Mouse (Mus musculus) forebrain, postnatal 0 days (tissue): ENCODE results near the gene Plpp1. TPM values are rescaled to one million over a fixed set of nuclear protein-coding genes. Genes with fewer than 3 reads are reported as not detected.
A peak's percentile ranks its signal among the peaks of the same experiment; 100 is the strongest.

Source experiments
- ATAC-seq: fragments of 200-750 bp; cut with Nextera tagmentation; 2 replicates; pipeline ENCODE4 v1.8.0; 2017; ENCODE audit warnings: mild to moderate bottlenecking, moderate library complexity
- DNase-seq: peaks from one replicate; pipeline ENCODE4 v3.0.0-alpha.2; 2015
- H3K27ac ChIP-seq: fragments of 300-500 bp; sonication (generic); 2 replicates; pipeline ENCODE4 v1.5.1; 2014; ENCODE audit warnings: low read depth, mild to moderate bottlenecking, antibody characterized with exemption, low read length, moderate library complexity, mixed read lengths
- H3K27me3 ChIP-seq: fragments of 300-500 bp; sonication (generic); 2 replicates; pipeline ENCODE4 v1.6.1; 2014; ENCODE audit warnings: mild to moderate bottlenecking, low read length, mixed read lengths; ENCODE audit not compliant: insufficient read depth
- H3K36me3 ChIP-seq: fragments of 300-500 bp; sonication (generic); 2 replicates; pipeline ENCODE4 v1.6.1; 2014; ENCODE audit warnings: mild to moderate bottlenecking, moderate library complexity; ENCODE audit not compliant: insufficient read depth
- H3K4me1 ChIP-seq: fragments of 300-500 bp; sonication (generic); 2 replicates; pipeline ENCODE4 v1.6.1; 2014; ENCODE audit warnings: antibody characterized with exemption; ENCODE audit not compliant: insufficient read depth
- H3K4me2 ChIP-seq: fragments of 300-500 bp; sonication (generic); 2 replicates; pipeline ENCODE4 v1.6.1; 2014; ENCODE audit warnings: low read depth, mild to moderate bottlenecking, moderate library complexity
- H3K4me3 ChIP-seq: fragments of 300-500 bp; sonication (generic); 2 replicates; pipeline ENCODE4 v1.5.1; 2014; ENCODE audit warnings: low read depth, low read length, mixed read lengths
- H3K9ac ChIP-seq: fragments of 300-500 bp; sonication (generic); 2 replicates; pipeline ENCODE4 v1.6.1; 2014; ENCODE audit warnings: mild to moderate bottlenecking
- H3K9me3 ChIP-seq: fragments of 300-500 bp; sonication (generic); 2 replicates; pipeline ENCODE4 v1.6.1; 2016; ENCODE audit warnings: low read length
- CTCF ChIP-seq: sonication (generic); IDR thresholded peaks from 2 replicates; pipeline ENCODE4 v1.5.1; 2016; ENCODE audit warnings: antibody characterized with exemption, control low read depth, low read depth
- WGBS: fragments of 180-500 bp; shearing (Covaris S2); extraction: QIAGEN DNeasy Blood & Tissue Kit; methylation state at CpG from one replicate; pipeline ENCODE4 v1.1.7; 2014; 5-methylcytosine and 5-hydroxymethylcytosine counted together
- polyA plus RNA-seq: library from polyadenylated mRNA; unstranded; fragments of >200 nt; fragmentation: Nextera tagmentation; extraction: Ambion mirVana; gene quantifications from 2 replicates; pipeline ENCODE4 v1.2.1, GENCODE M21; 2015
- total RNA-seq: library from RNA; depleted of rRNA; stranded (reverse); fragments of >200 nt; gene quantifications from 2 replicates; pipeline ENCODE4 v1.2.3, GENCODE M21; 2014

Gene Plpp1
- total and polyA plus RNA-seq, 2 experiments from 2014 or later, result 44.4 to 68.0 TPM

DNA sequence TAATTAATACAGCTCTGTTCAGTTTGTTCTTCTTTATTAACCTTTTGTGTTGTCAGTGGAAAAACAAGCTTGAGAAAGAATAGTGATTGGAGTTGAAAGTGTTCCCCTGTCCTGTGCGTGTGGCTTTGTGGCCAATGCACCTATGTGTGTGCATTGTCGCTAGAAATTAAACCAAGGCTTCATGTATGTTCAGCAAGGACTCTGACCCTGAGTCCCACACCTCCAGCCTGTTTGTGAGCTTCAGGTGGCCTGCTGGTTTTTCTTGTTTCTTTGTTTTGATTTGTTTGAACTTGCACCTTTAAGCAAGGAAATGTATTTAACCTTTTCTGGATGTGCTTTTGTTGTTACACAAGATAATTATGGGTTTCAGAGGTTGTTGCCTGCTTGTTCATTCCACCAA is 29.0 kb downstream of the Plpp1 start:
- no peak for ATAC-seq
- H3K4me2 ChIP-seq, result no peak overlapping the region
- no peaks in the 10 kb centered on the region for H3K9me3 ChIP-seq
- H3K4me3 ChIP-seq, result no peak overlapping the region
- no peak overlapping the region for H3K27ac ChIP-seq
- 89% methylated on average over 2 of the region's 2 CpGs for WGBS
- DNase-seq, result no peak
- no peaks in the 10 kb centered on the region for H3K27me3 ChIP-seq
- no peaks in the 10 kb centered on the region for H3K36me3 ChIP-seq
- no peaks in the 10 kb centered on the region for H3K4me1 ChIP-seq
- TF ChIP-seq CTCF, result no peak
- no peak overlapping the region for H3K9ac ChIP-seq

DNA sequence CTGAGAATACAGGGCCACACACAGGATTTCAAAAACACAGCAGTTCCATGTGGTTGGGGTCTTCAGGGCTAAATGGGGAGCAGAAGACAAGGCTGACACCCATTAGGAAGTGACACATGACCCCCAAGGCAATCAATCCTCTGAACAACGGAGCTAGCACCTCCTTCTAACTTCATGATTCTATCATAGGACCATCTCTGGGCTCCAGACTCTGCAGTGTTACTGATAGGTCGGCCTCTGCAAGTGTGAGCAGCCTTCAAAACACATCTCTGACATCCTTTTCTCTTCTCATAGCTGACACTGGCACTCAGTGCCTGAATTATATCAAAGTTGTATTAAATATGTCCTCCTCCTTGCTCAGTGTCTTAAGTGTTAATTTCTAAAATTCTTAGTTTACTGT is 32.0 kb downstream of the Plpp1 start:
- no peak for TF ChIP-seq CTCF
- no peak overlapping the region for H3K9ac ChIP-seq
- no peak for DNase-seq
- no peaks in the 10 kb centered on the region for H3K36me3 ChIP-seq
- WGBS, result 67% methylated on average over 2 of the region's 2 CpGs
- no peak overlapping the region for H3K4me2 ChIP-seq
- H3K27me3 ChIP-seq, result no peaks in the 10 kb centered on the region
- no peaks in the 10 kb centered on the region for H3K9me3 ChIP-seq
- H3K4me3 ChIP-seq, result no peak overlapping the region
- H3K27ac ChIP-seq, result no peak overlapping the region
- no peak for ATAC-seq
- no peaks in the 10 kb centered on the region for H3K4me1 ChIP-seq

DNA sequence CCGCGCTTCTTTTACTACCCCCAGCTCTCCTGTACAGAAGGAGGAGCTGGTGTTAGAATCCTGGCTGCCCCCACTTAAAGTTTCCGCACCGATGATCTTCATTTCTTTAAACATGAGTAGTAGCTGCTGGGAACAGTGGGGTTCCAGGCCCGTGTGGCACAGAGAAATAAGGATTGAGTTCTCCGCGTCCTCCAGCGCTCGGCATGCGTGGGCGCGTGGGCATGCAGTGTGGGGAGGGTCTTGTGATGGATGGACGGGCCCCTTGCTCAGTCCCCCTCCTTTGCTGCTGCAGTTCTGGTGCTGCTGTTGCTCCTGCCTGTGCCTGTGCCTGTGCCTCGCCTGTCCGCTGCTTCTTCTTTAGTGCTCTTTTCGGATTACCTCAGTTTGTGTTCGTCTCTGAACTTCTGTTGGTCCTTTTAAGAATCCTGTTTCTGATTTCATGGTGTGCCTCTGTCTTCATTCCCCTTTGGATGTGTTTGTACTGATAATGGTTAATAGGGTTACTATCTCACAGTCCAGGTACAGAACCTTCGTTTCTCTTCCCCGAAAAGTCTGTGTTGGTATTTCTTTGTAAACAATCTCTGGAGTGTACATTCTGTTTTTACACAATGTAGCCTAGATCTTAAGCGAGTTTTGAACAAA is 32.8 kb downstream of the Plpp1 start:
- 39% methylated on average over 20 of the region's 20 CpGs for WGBS
- TF ChIP-seq CTCF, result no peak
- ATAC-seq, result peak; percentile 32; the same call in 1 of the 2 replicates
- no peaks in the 10 kb centered on the region for H3K4me1 ChIP-seq
- H3K4me2 ChIP-seq, result peak overlapping the region; percentile 28; the same call in 1 of the 2 replicates
- no peak for DNase-seq
- H3K27ac ChIP-seq, result no peak overlapping the region
- H3K9ac ChIP-seq, result no peak overlapping the region
- H3K36me3 ChIP-seq, result no peaks in the 10 kb centered on the region
- no peak overlapping the region for H3K4me3 ChIP-seq
- H3K27me3 ChIP-seq, result no peaks in the 10 kb centered on the region
- H3K9me3 ChIP-seq, result no peaks in the 10 kb centered on the region

DNA sequence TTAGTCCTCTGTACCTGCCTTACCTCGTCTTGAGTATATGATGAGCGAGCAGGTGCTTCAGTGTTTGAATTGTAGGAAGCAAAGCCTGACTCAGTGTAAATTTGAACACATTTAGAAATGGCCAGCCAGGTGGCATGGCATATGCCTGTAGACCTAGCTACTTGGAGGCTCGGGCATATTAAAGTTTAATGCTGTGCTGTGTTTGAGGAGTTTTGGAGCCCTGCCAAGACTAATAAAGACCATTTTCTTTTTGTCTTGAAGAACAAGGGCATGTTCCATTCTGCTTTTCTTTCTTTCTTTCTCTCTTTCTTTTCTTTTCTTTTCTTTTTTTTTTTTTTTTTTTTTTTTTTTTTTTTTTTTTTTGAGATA is 33.3 kb downstream of the Plpp1 start:
- Histone ChIP-seq H3K9me3 (no peaks in the 10 kb centered on the region), H3K4me1 (no peaks in the 10 kb centered on the region), H3K9ac (no peak overlapping the region), H3K4me3 (no peak overlapping the region), H3K27ac (no peak overlapping the region), H3K4me2 (no peak overlapping the region), H3K27me3 (no peaks in the 10 kb centered on the region), H3K36me3 (no peaks in the 10 kb centered on the region)
- no peak for TF ChIP-seq CTCF
- 44% methylated on average over 3 of the region's 3 CpGs for WGBS
- ATAC-seq (no peak), DNase-seq (peak; percentile 21)

DNA sequence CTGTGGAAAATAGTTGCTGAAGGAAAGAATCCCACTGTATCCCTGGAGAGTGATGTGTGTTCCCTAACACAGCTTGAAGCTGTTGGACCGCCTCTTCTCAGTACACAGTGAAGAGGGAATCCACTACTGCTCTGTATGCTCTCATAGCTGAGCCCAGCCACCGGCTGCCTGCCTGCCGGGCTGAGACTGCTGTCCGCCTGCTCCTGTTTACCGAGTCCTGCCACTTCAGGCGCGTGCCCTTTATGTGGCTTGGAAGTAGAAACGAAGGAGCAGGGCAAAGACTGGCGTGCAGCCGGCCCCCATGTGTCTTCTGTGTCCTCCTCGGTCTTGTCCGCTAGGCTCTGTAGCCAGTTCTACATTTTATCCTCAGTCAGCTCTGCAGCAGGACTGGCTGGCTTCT is 34.5 kb downstream of the Plpp1 start:
- peak; percentile 69 for ATAC-seq
- H3K36me3 ChIP-seq, result no peaks in the 10 kb centered on the region
- H3K27ac ChIP-seq, result no peak overlapping the region
- no peaks in the 10 kb centered on the region for H3K4me1 ChIP-seq
- H3K9me3 ChIP-seq, result no peaks in the 10 kb centered on the region
- no peak overlapping the region for H3K4me3 ChIP-seq
- WGBS, result 28% methylated on average over 12 of the region's 12 CpGs
- H3K27me3 ChIP-seq, result no peaks in the 10 kb centered on the region
- H3K4me2 ChIP-seq, result no peak overlapping the region
- no peak for TF ChIP-seq CTCF
- no peak for DNase-seq
- H3K9ac ChIP-seq, result no peak overlapping the region

DNA sequence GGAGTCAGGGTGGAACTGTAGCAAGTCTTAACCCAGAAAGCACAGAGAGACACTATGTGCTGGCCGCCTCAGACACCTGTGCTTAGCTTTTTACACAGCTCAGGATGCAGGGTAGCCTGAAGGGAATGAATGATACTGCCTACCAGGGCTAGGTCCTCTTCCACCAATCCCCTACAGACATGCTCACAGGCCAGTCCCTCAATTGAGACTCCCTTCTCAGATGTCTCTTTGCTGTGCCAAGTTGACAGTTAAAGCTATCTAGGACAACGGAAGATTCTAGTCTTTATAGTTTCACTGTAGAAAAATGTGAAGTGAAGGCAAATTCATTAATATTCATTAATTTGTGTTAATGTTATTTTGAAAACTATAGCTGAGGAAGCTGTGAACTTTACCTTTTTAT is 36.4 kb downstream of the Plpp1 start:
- ATAC-seq (no peak), DNase-seq (no peak)
- Histone ChIP-seq H3K27me3 (no peaks in the 10 kb centered on the region), H3K9ac (no peak overlapping the region), H3K36me3 (no peaks in the 10 kb centered on the region), H3K4me1 (no peaks in the 10 kb centered on the region), H3K27ac (no peak overlapping the region), H3K4me2 (no peak overlapping the region), H3K4me3 (no peak overlapping the region), H3K9me3 (no peaks in the 10 kb centered on the region)
- 80% methylated on average over 2 of the region's 2 CpGs for WGBS
- no peak for TF ChIP-seq CTCF

DNA sequence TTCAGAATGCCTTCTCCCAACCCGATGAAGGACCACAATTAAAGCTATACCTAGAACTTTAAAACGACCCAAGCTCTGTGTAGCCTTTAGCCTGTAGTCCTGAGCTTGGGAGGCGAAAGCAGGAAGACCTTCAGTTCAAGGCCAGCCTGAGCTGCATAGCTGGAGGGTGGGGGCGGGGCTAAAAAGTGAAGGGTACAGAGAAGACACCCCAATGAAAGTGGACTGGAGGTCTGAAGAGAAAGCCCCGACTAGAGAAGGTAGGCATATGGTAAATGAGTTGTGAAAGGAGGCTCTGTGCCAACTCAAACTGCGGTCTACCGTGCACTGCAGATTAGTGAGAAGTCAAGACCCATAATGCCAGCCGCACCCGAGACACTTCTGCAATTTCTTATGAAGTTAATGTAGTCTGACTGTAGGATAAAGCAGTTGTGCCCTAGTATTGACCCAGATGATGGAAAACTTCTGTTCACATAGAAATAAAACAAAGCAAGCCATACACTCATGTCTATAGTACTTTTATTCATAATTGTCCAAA is 37.1 kb downstream of the Plpp1 start:
- Histone ChIP-seq H3K4me2 (no peak overlapping the region), H3K27me3 (no peaks in the 10 kb centered on the region), H3K4me3 (no peak overlapping the region), H3K9me3 (no peaks in the 10 kb centered on the region), H3K9ac (no peak overlapping the region), H3K27ac (no peak overlapping the region), H3K4me1 (no peaks in the 10 kb centered on the region), H3K36me3 (no peaks in the 10 kb centered on the region)
- WGBS, result 86% methylated on average over 9 of the region's 9 CpGs
- no peak for DNase-seq
- TF ChIP-seq CTCF, result no peak
- ATAC-seq, result no peak
